Mouse (Mus musculus) hindbrain, embryonic 13.5 days (tissue): ENCODE measurements around the gene Tnfrsf14. TPM values are rescaled to one million over a fixed set of nuclear protein-coding genes. Genes with fewer than 3 reads are reported as not detected.

Experiments
- ATAC-seq: fragments of 200-750 bp; cut with Nextera tagmentation; 2 replicates; pipeline ENCODE4 v1.8.0; 2017; ENCODE audit warnings: moderate TSS enrichment; ENCODE audit not compliant: low FRiP score
- H3K27ac ChIP-seq: fragments of 300-500 bp; sonication (generic); 2 replicates; pipeline ENCODE4 v1.5.1; 2015; ENCODE audit warnings: inconsistent platforms, mild to moderate bottlenecking, moderate library complexity
- H3K27me3 ChIP-seq: fragments of 300-500 bp; sonication (generic); 2 replicates; pipeline ENCODE4 v1.6.1; 2015; ENCODE audit warnings: mild to moderate bottlenecking, inconsistent platforms
- H3K36me3 ChIP-seq: fragments of 300-500 bp; sonication (generic); 2 replicates; pipeline ENCODE4 v1.6.1; 2015; ENCODE audit warnings: mild to moderate bottlenecking, inconsistent platforms
- H3K4me1 ChIP-seq: fragments of 300-500 bp; sonication (generic); replicated peaks from 2 replicates; pipeline ENCODE4 v1.6.1; 2015; ENCODE audit warnings: inconsistent platforms
- H3K4me2 ChIP-seq: fragments of 300-500 bp; sonication (generic); 2 replicates; pipeline ENCODE4 v1.6.1; 2015; ENCODE audit warnings: inconsistent platforms, mild to moderate bottlenecking, moderate library complexity
- H3K4me3 ChIP-seq: fragments of 300-500 bp; sonication (generic); 2 replicates; pipeline ENCODE4 v1.5.1; 2015; ENCODE audit warnings: mild to moderate bottlenecking, inconsistent platforms
- H3K9ac ChIP-seq: fragments of 300-500 bp; sonication (generic); 2 replicates; pipeline ENCODE4 v1.6.1; 2015; ENCODE audit warnings: mild to moderate bottlenecking, inconsistent platforms
- H3K9me3 ChIP-seq: fragments of 300-500 bp; sonication (generic); 2 replicates; pipeline ENCODE4 v1.6.1; 2016; ENCODE audit warnings: inconsistent platforms
- WGBS: fragments of 180-500 bp; shearing (Covaris S2); methylation state at CpG from one replicate; pipeline ENCODE4 v1.1.7; 2015; 5-methylcytosine and 5-hydroxymethylcytosine counted together
- polyA plus RNA-seq: library from polyadenylated mRNA; unstranded; fragments of >200 nt; fragmentation: Nextera tagmentation; extraction: Ambion mirVana; gene quantifications from 2 replicates; pipeline ENCODE4 v1.2.1, GENCODE M21; 2015

The Tnfrsf14 gene
- polyA plus RNA-seq, 1 experiment from 2014 or later: 0.25 TPM

GRCm38 (mm10) chr4:154929088-154929660 is 811 bp upstream of the Tnfrsf14 start:
- Histone ChIP-seq H3K9me3 (no peaks in the 10 kb centered on the region), H3K4me1 (peaks cover 14% of the 10 kb centered on the region), H3K27me3 (peaks cover 3% of the 10 kb centered on the region; the same call in 1 of the 2 replicates), H3K9ac (no peak overlapping the region), H3K36me3 (no peaks in the 10 kb centered on the region), H3K4me3 (no peak overlapping the region), H3K4me2 (no peak overlapping the region), H3K27ac (no peak overlapping the region)
- 77% methylated on average over 12 of the region's 12 CpGs for WGBS
- no peak for ATAC-seq

GRCm38 (mm10) chr4:154927899-154928337 is 445 bp downstream of the Tnfrsf14 start:
- WGBS: 69% methylated on average over 5 of the region's 5 CpGs
- no peak overlapping the region for H3K9ac ChIP-seq
- H3K4me2 ChIP-seq: no peak overlapping the region
- peaks cover 10% of the 10 kb centered on the region for H3K4me1 ChIP-seq
- H3K36me3 ChIP-seq: no peaks in the 10 kb centered on the region
- ATAC-seq: no peak
- H3K4me3 ChIP-seq: no peak overlapping the region
- no peak overlapping the region for H3K27ac ChIP-seq
- H3K9me3 ChIP-seq: no peaks in the 10 kb centered on the region
- H3K27me3 ChIP-seq: peaks cover 3% of the 10 kb centered on the region; the same call in 1 of the 2 replicates

GRCm38 (mm10) chr4:154926969-154927898 is 1.1 kb downstream of the Tnfrsf14 start:
- Histone ChIP-seq H3K4me1 (peaks cover 10% of the 10 kb centered on the region), H3K4me2 (no peak overlapping the region), H3K9ac (no peak overlapping the region), H3K27me3 (peaks cover 3% of the 10 kb centered on the region; the same call in 1 of the 2 replicates), H3K4me3 (no peak overlapping the region), H3K9me3 (no peaks in the 10 kb centered on the region), H3K36me3 (no peaks in the 10 kb centered on the region), H3K27ac (no peak overlapping the region)
- 71% methylated on average over 9 of the region's 9 CpGs for WGBS
- no peak for ATAC-seq

- Histone ChIP-seq H3K9ac (no peak overlapping the region), H3K4me2 (no peak overlapping the region), H3K4me1 (peaks cover 10% of the 10 kb centered on the region), H3K27ac (no peak overlapping the region), H3K27me3 (peaks cover 3% of the 10 kb centered on the region; the same call in 1 of the 2 replicates), H3K4me3 (no peak overlapping the region), H3K36me3 (no peaks in the 10 kb centered on the region), H3K9me3 (no peaks in the 10 kb centered on the region)
- WGBS: 61% methylated on average over 4 of the region's 4 CpGs
- no peak for ATAC-seq
Measured at GRCm38 (mm10) chr4:154925413-154925812, 3.0 kb downstream of the Tnfrsf14 start.

- ATAC-seq: no peak
- Histone ChIP-seq H3K4me3 (no peak overlapping the region), H3K4me2 (no peak overlapping the region), H3K4me1 (peaks cover 4% of the 10 kb centered on the region; the same call in 1 of the 2 replicates), H3K36me3 (no peaks in the 10 kb centered on the region), H3K9me3 (no peaks in the 10 kb centered on the region), H3K27ac (no peak overlapping the region), H3K9ac (no peak overlapping the region), H3K27me3 (peaks cover 3% of the 10 kb centered on the region; the same call in 1 of the 2 replicates)
- WGBS: 90% methylated on average over 5 of the region's 5 CpGs
Measured at GRCm38 (mm10) chr4:154922931-154923330, 5.4 kb downstream of the Tnfrsf14 start.

- Histone ChIP-seq H3K4me3 (no peak overlapping the region), H3K27ac (no peak overlapping the region), H3K4me1 (no peaks in the 10 kb centered on the region), H3K36me3 (no peaks in the 10 kb centered on the region), H3K4me2 (no peak overlapping the region), H3K9me3 (no peaks in the 10 kb centered on the region), H3K9ac (no peak overlapping the region), H3K27me3 (peaks cover 3% of the 10 kb centered on the region; the same call in 1 of the 2 replicates)
- WGBS: 84% methylated on average over 4 of the region's 4 CpGs
- ATAC-seq: no peak
Measured at GRCm38 (mm10) chr4:154922291-154922690, 6.1 kb downstream of the Tnfrsf14 start.

- no peaks in the 10 kb centered on the region for H3K36me3 ChIP-seq
- no peaks in the 10 kb centered on the region for H3K9me3 ChIP-seq
- 89% methylated on average over 4 of the region's 4 CpGs for WGBS
- H3K4me1 ChIP-seq: no peaks in the 10 kb centered on the region
- ATAC-seq: no peak
- H3K27ac ChIP-seq: no peak overlapping the region
- no peak overlapping the region for H3K4me2 ChIP-seq
- H3K9ac ChIP-seq: no peak overlapping the region
- H3K27me3 ChIP-seq: no peaks in the 10 kb centered on the region
- no peak overlapping the region for H3K4me3 ChIP-seq
Measured at GRCm38 (mm10) chr4:154916662-154917061, 11.7 kb downstream of the Tnfrsf14 start.

GRCm38 (mm10) chr4:154915286-154915685 is 13.1 kb downstream of the Tnfrsf14 start:
- Histone ChIP-seq H3K9me3 (no peaks in the 10 kb centered on the region), H3K4me2 (no peak overlapping the region), H3K36me3 (no peaks in the 10 kb centered on the region), H3K9ac (no peak overlapping the region), H3K27me3 (no peaks in the 10 kb centered on the region), H3K27ac (no peak overlapping the region), H3K4me3 (no peak overlapping the region), H3K4me1 (0 out of 2 replicates have a peak, but pooled peaks cover 6% of the 10 kb centered on the region)
- WGBS: 85% methylated on average over 10 of the region's 10 CpGs
- ATAC-seq: no peak

GRCm38 (mm10) chr4:154914707-154915106 is 13.7 kb downstream of the Tnfrsf14 start:
- H3K27me3 ChIP-seq: no peaks in the 10 kb centered on the region
- H3K9me3 ChIP-seq: no peaks in the 10 kb centered on the region
- no peak overlapping the region for H3K9ac ChIP-seq
- H3K27ac ChIP-seq: no peak overlapping the region
- no peak overlapping the region for H3K4me2 ChIP-seq
- no peak overlapping the region for H3K4me3 ChIP-seq
- WGBS: 92% methylated on average over 3 of the region's 3 CpGs
- 0 out of 2 replicates have a peak, but pooled peaks cover 6% of the 10 kb centered on the region for H3K4me1 ChIP-seq
- ATAC-seq: no peak
- no peaks in the 10 kb centered on the region for H3K36me3 ChIP-seq

GRCm38 (mm10) chr4:154914252-154914651 is 14.1 kb downstream of the Tnfrsf14 start:
- Histone ChIP-seq H3K9ac (no peak overlapping the region), H3K27ac (no peak overlapping the region), H3K4me2 (no peak overlapping the region), H3K27me3 (no peaks in the 10 kb centered on the region), H3K4me3 (no peak overlapping the region), H3K9me3 (no peaks in the 10 kb centered on the region), H3K4me1 (0 out of 2 replicates have a peak, but pooled peaks cover 6% of the 10 kb centered on the region), H3K36me3 (no peaks in the 10 kb centered on the region)
- 92% methylated on average over 4 of the region's 4 CpGs for WGBS
- ATAC-seq: no peak

GRCm38 (mm10) chr4:154913845-154914244 is 14.5 kb downstream of the Tnfrsf14 start:
- no peak overlapping the region for H3K27ac ChIP-seq
- no peaks in the 10 kb centered on the region for H3K36me3 ChIP-seq

GRCm38 (mm10) chr4:154911644-154912043 is 16.7 kb downstream of the Tnfrsf14 start:
- no peak for ATAC-seq
- 79% methylated on average over 2 of the region's 2 CpGs for WGBS
- no peak overlapping the region for H3K4me3 ChIP-seq

More at GRCm38 (mm10) chr4:154913845-154914244, 14.5 kb downstream of the Tnfrsf14 start:
- H3K27me3 ChIP-seq: no peaks in the 10 kb centered on the region
- H3K9me3 ChIP-seq: no peaks in the 10 kb centered on the region
- H3K9ac ChIP-seq: no peak overlapping the region
- 0 out of 2 replicates have a peak, but pooled peaks cover 6% of the 10 kb centered on the region for H3K4me1 ChIP-seq
- no peak overlapping the region for H3K4me3 ChIP-seq
- 97% methylated on average over 3 of the region's 3 CpGs for WGBS
- H3K4me2 ChIP-seq: no peak overlapping the region
- ATAC-seq: no peak

More at GRCm38 (mm10) chr4:154911644-154912043, 16.7 kb downstream of the Tnfrsf14 start:
- H3K4me1 ChIP-seq: peaks cover 10% of the 10 kb centered on the region; the same call in 1 of the 2 replicates
- H3K27me3 ChIP-seq: no peaks in the 10 kb centered on the region
- no peak overlapping the region for H3K27ac ChIP-seq
- H3K36me3 ChIP-seq: no peaks in the 10 kb centered on the region
- no peaks in the 10 kb centered on the region for H3K9me3 ChIP-seq
- H3K9ac ChIP-seq: no peak overlapping the region
- no peak overlapping the region for H3K4me2 ChIP-seq
